Mouse (Mus musculus) left cerebral cortex, adult 11 months (tissue): Measurements from ENCODE around the gene Slc41a3.
A peak's percentile ranks its signal among the peaks of the same experiment; 100 is the strongest.

Experiments used
- DNase-seq: peaks from one replicate; pipeline ENCODE4 v3.0.0; 2022; ENCODE audit warnings: low spot score

Slc41a3 gene

GRCm38 (mm10) chr6:90604533-90605297, at the start of gene Slc41a3:
Slc41a3 (plus strand) TSS chr6:90604725.
- peak; percentile 80 for DNase-seq

DNA sequence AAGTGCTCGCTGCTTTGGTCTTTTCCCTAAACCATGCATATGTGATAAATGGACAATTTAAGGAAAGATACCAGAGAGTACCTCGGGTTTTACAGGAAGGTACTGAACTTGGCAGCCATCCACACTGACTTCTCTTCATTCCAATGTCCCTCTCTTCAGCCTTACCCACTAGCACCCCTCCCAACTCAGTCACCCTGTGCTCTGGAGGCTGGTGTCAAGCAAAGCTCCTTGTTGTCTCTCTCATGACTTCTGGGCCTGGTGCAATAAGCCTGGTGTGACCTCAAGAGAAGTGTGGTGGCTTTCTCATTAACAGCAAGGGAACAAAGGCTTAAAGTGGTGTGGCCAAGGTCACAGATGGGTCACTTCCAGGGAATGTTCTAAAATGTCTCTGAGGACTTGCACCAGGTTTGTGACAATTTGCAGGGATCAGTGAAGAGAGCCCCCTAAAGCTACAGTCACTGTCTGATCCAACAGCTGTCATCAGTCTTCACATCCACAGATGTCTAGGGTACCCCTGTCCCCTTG, 47.9 kb upstream of the Slc41a3 start:
- DNase-seq, result no peak

DNA sequence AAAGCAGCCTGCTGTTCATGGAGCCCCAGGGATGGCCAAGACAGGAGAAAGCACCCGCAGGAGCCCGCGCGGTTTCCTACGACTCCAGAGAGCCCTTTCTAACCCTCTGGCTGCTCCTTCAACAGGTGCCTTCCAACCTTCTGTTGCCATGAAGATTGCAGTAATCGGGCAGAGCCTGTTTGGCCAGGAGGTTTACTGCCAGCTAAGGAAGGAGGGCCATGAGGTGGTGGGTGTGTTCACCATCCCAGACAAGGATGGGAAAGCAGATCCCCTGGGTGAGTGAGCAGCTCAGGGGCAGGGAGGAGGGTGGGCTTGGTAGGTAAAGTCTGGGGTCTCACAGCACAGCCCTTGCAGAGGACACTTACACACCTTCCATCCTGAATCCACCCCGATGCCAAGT, 47.4 kb upstream of the Slc41a3 start:
- DNase-seq, result no peak

- no peak for DNase-seq
Measured at GRCm38 (mm10) chr6:90557829-90558693, 46.5 kb upstream of the Slc41a3 start.

- DNase-seq, result no peak
Measured at GRCm38 (mm10) chr6:90560390-90561058, 44.0 kb upstream of the Slc41a3 start.

GRCm38 (mm10) chr6:90561234-90561781, 43.2 kb upstream of the Slc41a3 start:
- DNase-seq, result no peak

DNA sequence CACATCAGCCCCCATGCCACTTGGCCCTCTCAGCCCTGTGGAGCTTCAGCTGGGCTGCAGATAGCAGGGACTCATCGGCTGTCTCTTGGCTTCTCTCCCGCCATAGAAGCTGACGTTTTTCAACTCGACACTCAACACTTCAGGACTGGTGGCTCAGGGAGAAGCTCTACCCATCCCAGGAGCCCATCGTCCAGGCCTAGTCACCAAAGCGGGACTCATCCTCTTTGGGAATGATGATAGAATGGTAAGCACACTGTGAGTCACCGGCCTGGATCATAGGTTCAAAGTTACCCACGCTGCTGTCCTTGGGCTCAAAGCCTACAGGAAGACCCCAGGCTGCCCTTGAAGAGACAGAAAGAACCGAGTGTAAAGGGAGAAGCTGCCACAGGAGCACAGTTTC, 40.3 kb upstream of the Slc41a3 start:
- no peak for DNase-seq

GRCm38 (mm10) chr6:90565357-90566215, 38.9 kb upstream of the Slc41a3 start:
- no peak for DNase-seq

DNA sequence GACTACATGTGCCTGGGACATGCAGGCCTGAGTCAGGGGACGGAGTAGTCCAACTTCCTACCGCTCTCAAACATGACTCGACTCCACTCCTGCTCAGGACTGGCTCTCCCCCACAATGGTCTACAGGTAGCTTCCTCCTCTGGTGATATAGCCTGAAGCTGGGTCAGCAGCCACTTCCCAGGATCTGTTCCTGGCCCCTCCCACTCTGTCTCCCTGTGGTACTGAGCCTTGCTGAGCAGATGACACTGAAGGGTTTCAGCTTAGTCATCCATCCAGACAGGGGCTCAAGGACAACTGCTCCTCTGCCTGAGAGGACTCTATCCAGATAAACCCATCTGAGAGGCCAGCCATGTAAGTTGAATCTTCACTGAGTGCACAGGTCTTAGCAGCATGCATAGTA, 37.0 kb upstream of the Slc41a3 start:
- DNase-seq, result no peak

- DNase-seq, result no peak
Measured at GRCm38 (mm10) chr6:90567928-90568327, 36.6 kb upstream of the Slc41a3 start.

- no peak for DNase-seq
Measured at GRCm38 (mm10) chr6:90568721-90569120, 35.8 kb upstream of the Slc41a3 start.

DNA sequence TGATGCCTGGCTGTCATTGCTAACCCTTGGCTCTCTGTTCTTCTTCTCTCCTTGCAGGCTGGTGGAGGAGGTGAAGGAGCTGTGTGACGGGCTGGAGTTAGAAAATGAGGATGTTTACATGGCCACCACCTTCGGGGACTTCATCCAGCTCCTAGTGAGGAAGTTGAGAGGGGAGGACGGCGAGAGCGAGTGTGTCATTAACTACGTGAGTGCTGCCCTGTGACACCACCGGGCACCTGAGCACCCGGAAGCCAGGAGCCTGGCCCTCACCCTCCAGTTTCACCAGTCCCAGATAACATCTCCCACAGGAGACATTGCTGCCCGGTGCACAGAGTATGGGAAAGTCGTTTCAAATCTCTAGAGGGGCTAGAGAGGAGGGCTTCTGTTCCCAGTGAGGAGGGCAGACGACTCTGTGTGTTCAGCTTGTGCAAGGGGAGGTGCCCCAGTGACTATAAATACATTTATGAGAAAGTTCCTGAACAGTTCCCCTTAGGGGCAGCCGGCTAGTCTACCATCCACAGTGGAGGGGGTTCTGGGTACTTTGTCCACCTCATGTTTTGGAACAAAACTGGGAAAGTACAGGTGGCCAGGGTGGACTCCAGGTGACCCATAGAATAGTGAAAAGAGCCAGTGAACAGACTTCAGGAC, 34.7 kb upstream of the Slc41a3 start:
- no peak for DNase-seq

- no peak for DNase-seq
Measured at GRCm38 (mm10) chr6:90570392-90570791, 34.1 kb upstream of the Slc41a3 start.

GRCm38 (mm10) chr6:90575261-90575715, 29.2 kb upstream of the Slc41a3 start:
- DNase-seq, result peak; percentile 65

GRCm38 (mm10) chr6:90578174-90578573, 26.4 kb upstream of the Slc41a3 start:
- DNase-seq, result no peak

DNA sequence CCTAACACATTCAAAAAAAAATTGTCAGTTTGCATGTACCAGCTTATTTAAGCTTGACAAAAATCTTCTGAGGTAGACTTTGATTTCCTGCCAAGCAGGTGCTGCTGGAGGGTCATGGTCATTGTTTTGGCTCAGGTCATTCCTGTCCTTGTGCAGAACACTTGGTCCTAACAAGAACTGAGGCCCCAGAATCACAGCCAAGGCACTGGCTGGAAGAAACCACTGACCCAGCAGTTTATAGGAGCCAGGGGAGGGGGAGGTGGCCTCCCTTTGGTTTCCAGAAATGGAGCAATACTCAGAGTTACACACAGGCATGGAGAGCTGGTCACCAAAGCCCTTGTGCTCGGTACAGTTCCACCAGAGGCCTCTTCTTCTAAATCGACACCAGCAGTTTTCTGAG, 22.2 kb upstream of the Slc41a3 start:
- no peak for DNase-seq

GRCm38 (mm10) chr6:90588113-90588512, 16.4 kb upstream of the Slc41a3 start:
- DNase-seq, result no peak

DNA sequence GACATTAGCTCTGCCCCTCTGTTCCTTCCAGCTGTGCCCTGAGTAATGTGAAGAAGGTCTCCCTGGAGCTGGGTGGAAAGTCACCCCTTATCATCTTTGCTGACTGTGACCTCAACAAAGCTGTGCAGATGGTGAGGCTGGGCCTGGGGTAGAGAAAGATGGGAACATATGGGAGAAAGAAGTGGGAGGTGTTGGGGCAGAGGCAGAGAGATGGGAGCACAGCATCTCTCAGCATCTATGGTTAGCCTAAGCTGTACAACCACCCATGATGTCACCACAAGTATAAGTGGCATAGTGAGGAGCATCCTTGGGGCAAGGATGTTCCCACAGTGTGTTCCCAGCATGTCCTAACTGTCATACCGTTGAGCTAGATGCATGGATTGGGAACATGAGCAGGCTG, 13.8 kb upstream of the Slc41a3 start:
- no peak for DNase-seq

GRCm38 (mm10) chr6:90594972-90595371, 9.6 kb upstream of the Slc41a3 start:
- DNase-seq, result no peak

- no peak for DNase-seq
Measured at GRCm38 (mm10) chr6:90597060-90597459, 7.5 kb upstream of the Slc41a3 start.

- DNase-seq, result no peak
Measured at GRCm38 (mm10) chr6:90597592-90597991, 6.9 kb upstream of the Slc41a3 start.
